Mouse (Mus musculus) olfactory bulb, adult 2 months (tissue): Measurements from ENCODE around the gene Tmem107.

Experiments
- CTCF ChIP-seq: fragments of 200-500 bp; IDR thresholded peaks from 2 replicates; pipeline ENCODE4 v1.5.1; 2012; ENCODE audit warnings: low read depth, mild to moderate bottlenecking, low read length, moderate library complexity; ENCODE audit not compliant: insufficient read depth
- POLR2A ChIP-seq: fragments of 200-500 bp; IDR thresholded peaks from 2 replicates; pipeline ENCODE4 v1.6.1; 2012; ENCODE audit warnings: mild to moderate bottlenecking, low read depth, low read length, moderate library complexity; ENCODE audit not compliant: insufficient read depth

DNA sequence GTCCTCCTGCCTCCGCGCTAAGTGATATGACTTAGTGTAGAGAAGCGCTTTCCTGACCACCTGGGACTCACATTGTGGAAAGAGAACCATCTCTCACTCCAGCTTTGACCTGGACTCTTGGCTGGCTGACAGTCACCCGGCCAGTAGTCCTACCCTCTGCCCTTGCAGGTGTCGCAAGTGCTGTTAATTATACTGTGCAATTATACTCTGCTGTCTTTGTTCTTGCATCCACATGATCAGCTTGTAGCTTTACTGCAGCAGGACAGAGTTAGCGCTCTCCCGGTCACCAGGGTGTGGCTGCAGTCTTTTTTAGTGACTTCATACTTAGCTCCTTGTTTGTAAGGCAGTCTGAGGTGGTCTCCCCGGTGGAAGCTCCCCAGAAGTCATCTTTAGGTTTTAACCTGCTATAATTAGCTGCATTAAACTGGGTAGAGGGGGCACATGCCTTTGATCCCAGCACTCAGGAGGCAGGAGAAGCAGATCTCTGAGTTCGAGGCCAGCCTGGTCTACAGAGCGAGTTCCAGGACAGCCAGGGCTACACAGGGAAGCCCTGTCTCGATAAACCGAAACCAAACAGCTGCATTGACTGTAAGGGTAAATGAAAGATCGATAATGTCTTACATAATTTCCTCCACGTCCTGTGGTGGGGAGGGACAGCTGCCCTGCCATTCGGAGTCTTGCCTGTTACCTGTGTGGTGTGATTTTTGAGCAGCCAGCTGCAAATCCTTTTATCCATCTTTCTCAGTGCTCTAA is 9.7 kb downstream of the Tmem107 start:
- TF ChIP-seq CTCF (no peak), POLR2A (no peak)
